21 mouse cellular contexts compared by ENCODE assay signal in genomic region chr4:46623007-46623406, GRCm38 (mm10). TPM values are rescaled to one million over a fixed set of nuclear protein-coding genes. Genes with fewer than 3 reads are reported as not detected.
DNase-seq lines count a peak whose midpoint lies in the region; ATAC-seq and TF ChIP-seq lines count a peak whose summit lies in the region.
"Had no signal": no experiment of that assay in that cellular context is flagged by ENCODE, and none has a peak within 500 bp of the region (broad histone marks: within the 10 kb centered on the region; RNA-seq: fewer than 3 reads in every experiment).

No protein-coding gene starts in this region.

- H3K27ac ChIP-seq in lung, embryonic 16.5 days (ENCODE audit: low read length) = no peak overlapping the region
- H3K27ac ChIP-seq in testis, adult 2 months (ENCODE audit: control insufficient read depth, insufficient read depth, low read depth, low read length) = no peak overlapping the region
- no peak overlapping the region for H3K27ac ChIP-seq in heart, embryonic 11.5 days (ENCODE audit: low read depth, low read length)
- H3K27ac ChIP-seq: embryonic facial prominence, embryonic 13.5 days; forebrain, embryonic 12.5 days; heart, embryonic 10.5 days; heart, embryonic 15.5 days; hindbrain, embryonic 13.5 days had no signal

- no peaks in the 10 kb centered on the region for H3K27me3 ChIP-seq in lung, embryonic 16.5 days (ENCODE audit: control insufficient read depth, insufficient read depth, low read depth, low read length)
- H3K27me3 ChIP-seq in testis, adult 2 months (ENCODE audit: control insufficient read depth, insufficient read depth, low read length) = no peaks in the 10 kb centered on the region
- peaks cover 18% of the 10 kb centered on the region for H3K27me3 ChIP-seq in heart, embryonic 11.5 days (ENCODE audit: control insufficient read depth, insufficient read depth, low read length)

- H3K9ac ChIP-seq in lung, embryonic 16.5 days (ENCODE audit: low read length) = no peak overlapping the region
- H3K9ac ChIP-seq in heart, embryonic 11.5 days (ENCODE audit: low read depth, low read length) = no peak overlapping the region
- H3K9ac ChIP-seq: embryonic facial prominence, embryonic 13.5 days; forebrain, embryonic 12.5 days; heart, embryonic 15.5 days; hindbrain, embryonic 13.5 days had no signal

- H3K4me1 ChIP-seq in lung, embryonic 16.5 days (replicated peaks; ENCODE audit: control insufficient read depth, insufficient read depth, low read length) = no peaks in the 10 kb centered on the region
- H3K4me1 ChIP-seq in lung, adult 2 months (ENCODE audit: control insufficient read depth, insufficient read depth, low read length) = no peaks in the 10 kb centered on the region
- H3K4me1 ChIP-seq in testis, adult 2 months (ENCODE audit: control insufficient read depth, insufficient read depth, low read length) = peaks cover 9% of the 10 kb centered on the region
- H3K4me1 ChIP-seq in heart, embryonic 11.5 days (ENCODE audit: control insufficient read depth, insufficient read depth, low read length) = 0 out of 2 replicates have a peak, but pooled peaks cover 3% of the 10 kb centered on the region
- H3K4me1 ChIP-seq: embryonic facial prominence, embryonic 13.5 days had no signal

- ATAC-seq in lung, embryonic 16.5 days (ENCODE audit: low read depth) = 0 out of 2 replicates have a peak, but pooled peaks have one; percentile 53
- no peak for ATAC-seq in megakaryocyte-erythroid progenitor cell, adult 5-6 weeks (replicated peaks; ENCODE audit: low FRiP score, low TSS enrichment, poor library complexity, severe bottlenecking)
- ATAC-seq in heart, embryonic 11.5 days (replicated peaks; ENCODE audit: insufficient number of reproducible peaks, low FRiP score, low TSS enrichment) = no peak
- ATAC-seq: forebrain, embryonic 16.5 days had no signal

- no peak for DNase-seq in lung, adult 2 months
- DNase-seq in testis, postnatal 14 days (ENCODE audit: low spot score) = no peak
- peak; percentile 31 to 50 for DNase-seq in lung, postnatal 4 days
- DNase-seq: adrenal gland, adult 2 months; adrenal gland, postnatal 25 days; cerebellum, adult 18-20 months; cerebellum, adult 9-11 months; cerebellum, postnatal 36 days; gastrocnemius, postnatal 10 days; heart, adult 18-20 months; heart, postnatal 14 days had no signal

- no peaks in the 10 kb centered on the region for H3K36me3 ChIP-seq in lung, embryonic 16.5 days (ENCODE audit: control insufficient read depth, insufficient read depth, low read length)
- no peaks in the 10 kb centered on the region for H3K36me3 ChIP-seq in testis, adult 2 months (ENCODE audit: control insufficient read depth, insufficient read depth, low read length)
- no peaks in the 10 kb centered on the region for H3K36me3 ChIP-seq in heart, embryonic 11.5 days (ENCODE audit: control insufficient read depth, insufficient read depth, low read length)
- H3K36me3 ChIP-seq: embryonic facial prominence, embryonic 13.5 days; forebrain, embryonic 12.5 days; heart, embryonic 10.5 days; heart, embryonic 15.5 days; hindbrain, embryonic 13.5 days had no signal

- H3K4me3 ChIP-seq in lung, embryonic 16.5 days (ENCODE audit: low read length) = no peak overlapping the region
- H3K4me3 ChIP-seq in lung, adult 2 months (replicated peaks; ENCODE audit: extremely low read depth, low read depth, low read length) = no peak overlapping the region
- H3K4me3 ChIP-seq in testis, adult 2 months (ENCODE audit: control insufficient read depth, low read depth, low read length) = peak overlapping the region; percentile 75
- H3K4me3 ChIP-seq in heart, embryonic 11.5 days (ENCODE audit: low read depth, low read length) = no peak overlapping the region
- H3K4me3 ChIP-seq: embryonic facial prominence, embryonic 13.5 days; forebrain, embryonic 12.5 days; heart, embryonic 10.5 days; heart, embryonic 15.5 days; hindbrain, embryonic 13.5 days had no signal

- WGBS in lung, embryonic 16.5 days = 60% methylated on average over 5 of the region's 5 CpGs
- WGBS in lung, adult 2 months = 61% methylated on average over 5 of the region's 5 CpGs
- WGBS in heart, embryonic 11.5 days (ENCODE audit: insufficient replicate concordance) = 71% methylated on average over 5 of the region's 5 CpGs

- TF ChIP-seq CTCF in lung, adult 2 months (IDR thresholded peaks at IDR 0.05; ENCODE audit: insufficient read depth, low read length) = no peak
- TF ChIP-seq CTCF in testis, adult 2 months (IDR thresholded peaks at IDR 0.05; ENCODE audit: control insufficient read depth, insufficient read depth, insufficient replicate concordance, low read depth, low read length) = no peak

- no peak for TF ChIP-seq POLR2A in lung, adult 2 months (IDR thresholded peaks at IDR 0.05; ENCODE audit: borderline replicate concordance, extremely low read depth, low read depth, low read length)
- TF ChIP-seq POLR2A in testis, adult 2 months (IDR thresholded peaks at IDR 0.05; ENCODE audit: control insufficient read depth, low read depth, low read length) = no peak

- H3K4me2 ChIP-seq in lung, embryonic 16.5 days (ENCODE audit: low read depth, low read length) = no peak overlapping the region
- no peak overlapping the region for H3K4me2 ChIP-seq in heart, embryonic 11.5 days
- H3K4me2 ChIP-seq: embryonic facial prominence, embryonic 13.5 days; forebrain, embryonic 12.5 days; heart, embryonic 15.5 days; hindbrain, embryonic 13.5 days had no signal

- H3K9me3 ChIP-seq in lung, embryonic 16.5 days (ENCODE audit: control insufficient read depth, low read length) = no peaks in the 10 kb centered on the region
- no peaks in the 10 kb centered on the region for H3K9me3 ChIP-seq in heart, embryonic 11.5 days (replicated peaks; ENCODE audit: control insufficient read depth, low read length)
- H3K9me3 ChIP-seq: embryonic facial prominence, embryonic 13.5 days; forebrain, embryonic 12.5 days; heart, embryonic 10.5 days; heart, embryonic 15.5 days; hindbrain, embryonic 13.5 days had no signal

RNA-seq across cellular contexts. Expression of gene Coro2a, which starts 21.0 kb away (rescaled TPM):
- 5.2 TPM in 2 replicates for polyA plus RNA-seq in lung, embryonic 16.5 days (2015; fragmentation: Nextera tagmentation; extraction: Ambion mirVana)
- 9.1 and 17.2 TPM in 2 replicates for polyA plus RNA-seq in lung, adult 2 months (2012; rRNA removed)
- polyA plus RNA-seq in testis, adult 2 months (2012; rRNA removed) = 139 and 175 TPM in 2 replicates
- total RNA-seq in megakaryocyte-erythroid progenitor cell, adult 5-6 weeks (2014; fragmentation: Nextera tagmentation) = 9.8 and 18.9 TPM in 2 replicates
- total RNA-seq in megakaryocyte-erythroid progenitor cell, adult 5-6 weeks (2017) = 1.6 and 7.3 TPM in 2 replicates
- 0.50 and 0.56 TPM in 2 replicates for polyA plus RNA-seq in heart, embryonic 11.5 days (2014; fragmentation: Nextera tagmentation; extraction: Ambion mirVana)

RNA-seq across cellular contexts. Expression of gene Tbc1d2, which starts 27.0 kb away (rescaled TPM):
- polyA plus RNA-seq in lung, embryonic 16.5 days (2015; fragmentation: Nextera tagmentation; extraction: Ambion mirVana) = 4.2 and 4.3 TPM in 2 replicates
- polyA plus RNA-seq in lung, adult 2 months (2012; rRNA removed) = 10.2 and 10.5 TPM in 2 replicates
- 6.9 and 10.7 TPM in 2 replicates for polyA plus RNA-seq in testis, adult 2 months (2012; rRNA removed)
- total RNA-seq in megakaryocyte-erythroid progenitor cell, adult 5-6 weeks (2014; fragmentation: Nextera tagmentation) = 0.26 and 0.64 TPM in 2 replicates
- total RNA-seq in megakaryocyte-erythroid progenitor cell, adult 5-6 weeks (2017) = 0.80 and 0.88 TPM in 2 replicates
- polyA plus RNA-seq in heart, embryonic 11.5 days (2014; fragmentation: Nextera tagmentation; extraction: Ambion mirVana) = 0.11 and 0.30 TPM in 2 replicates

Comparison
In these comparisons a context has a peak if more than half of its experiments do, and no peak if none do; other contexts are left out.
1. DNase-seq: peak in lung, postnatal 4 days (2 of 2); none in lung, adult 2 months (single experiment) and testis, postnatal 14 days (single experiment).